Mouse (Mus musculus) CH12.LX (cell line): ENCODE data around the gene Nudt22. TPM values are rescaled to one million over a fixed set of nuclear protein-coding genes. Genes with fewer than 3 reads are reported as not detected.
A peak's percentile ranks its signal among the peaks of the same experiment; 100 is the strongest.

ENCODE experiments used
- DNase-seq: peaks from one replicate; pipeline ENCODE4 v3.0.0-alpha.2; 2013; ENCODE audit errors: extremely low read depth
- H3K27ac ChIP-seq: 2 replicates; pipeline ENCODE4 v1.5.1; 2012; ENCODE audit warnings: low read depth, mild to moderate bottlenecking, control low read depth, moderate library complexity; ENCODE audit not compliant: insufficient read depth
- H3K27me3 ChIP-seq: replicated peaks from 2 replicates; pipeline ENCODE3; 2012; ENCODE audit warnings: inconsistent platforms
- H3K36me3 ChIP-seq, 2 experiments: replicated peaks in 1 of 2; 2 replicates each; pipeline versions ENCODE3 to v1.6.1; 2012; ENCODE audit warnings: inconsistent platforms in 1 of 2, low read length in 1 of 2, mild to moderate bottlenecking in 1 of 2, mixed read lengths in 1 of 2, moderate library complexity in 1 of 2; ENCODE audit not compliant: control insufficient read depth in 1 of 2, insufficient read depth in 1 of 2
- H3K4me1 ChIP-seq, 2 experiments: 2 replicates each; pipeline ENCODE4 v1.6.1; 2012; ENCODE audit warnings: inconsistent platforms in 1 of 2, moderate library complexity in 1 of 2; ENCODE audit not compliant: insufficient read depth in 2 of 2, control insufficient read depth in 1 of 2
- H3K4me2 ChIP-seq: 2 replicates; pipeline ENCODE4 v1.6.1; 2012; ENCODE audit warnings: low read depth, mild to moderate bottlenecking, control low read depth; ENCODE audit not compliant: poor library complexity, insufficient read depth, severe bottlenecking
- H3K4me3 ChIP-seq, 3 experiments: fragments of 150-350 bp in 1 of 3; sonication (generic) in 1 of 3; replicated peaks in 1 of 3; 2 replicates each; pipeline versions ENCODE3 to v1.5.1; 2011 to 2012; ENCODE audit warnings: low read depth in 2 of 3, low read length in 2 of 3, mild to moderate bottlenecking in 2 of 3, moderate library complexity in 2 of 3, control low read depth in 1 of 3, improper control_type of control experiment in 1 of 3, inconsistent platforms in 1 of 3, mixed read lengths in 1 of 3; ENCODE audit not compliant: poor library complexity in 1 of 3
- H3K79me2 ChIP-seq: replicated peaks from 2 replicates; pipeline ENCODE4 v1.6.1; 2012; ENCODE audit warnings: mild to moderate bottlenecking, moderate library complexity; ENCODE audit not compliant: control insufficient read depth, poor library complexity, insufficient read depth, severe bottlenecking; ENCODE audit errors: extremely low read depth
- H3K9ac ChIP-seq: 2 replicates; pipeline ENCODE4 v1.6.1; 2012; ENCODE audit warnings: low read depth, mild to moderate bottlenecking, control low read depth, moderate library complexity; ENCODE audit not compliant: insufficient read depth
- H3K9me3 ChIP-seq: replicated peaks from 2 replicates; pipeline ENCODE3; 2012; ENCODE audit warnings: low read length, inconsistent platforms, mixed read lengths
- BHLHE40 ChIP-seq: IDR thresholded peaks from 2 replicates; pipeline ENCODE4 v1.6.1; 2011; ENCODE audit warnings: mild to moderate bottlenecking, low read depth, low read length, improper control_type of control experiment
- CHD1 ChIP-seq: IDR thresholded peaks from 2 replicates; pipeline ENCODE4 v1.6.1; 2012; ENCODE audit warnings: low read depth, low read length, improper control_type of control experiment, inconsistent platforms
- E2F4 ChIP-seq: IDR thresholded peaks from 2 replicates; pipeline ENCODE4 v1.6.1; 2011; ENCODE audit warnings: low read depth, low read length, improper control_type of control experiment; ENCODE audit not compliant: insufficient replicate concordance
- ELF1 ChIP-seq: IDR thresholded peaks from 2 replicates; pipeline ENCODE4 v1.6.1; 2014; ENCODE audit warnings: low read depth, mild to moderate bottlenecking, inconsistent platforms, low read length, improper control_type of control experiment
- ETS1 ChIP-seq: conservative IDR thresholded peaks from 2 replicates; pipeline ENCODE4 v1.6.1; 2012; ENCODE audit warnings: low read depth, mild to moderate bottlenecking, inconsistent platforms, low read length, improper control_type of control experiment, moderate library complexity
- GABPA ChIP-seq: IDR thresholded peaks from 2 replicates; pipeline ENCODE4 v1.6.1; 2012; ENCODE audit warnings: low read depth, low read length, improper control_type of control experiment, inconsistent platforms; ENCODE audit not compliant: insufficient replicate concordance
- HCFC1 ChIP-seq: IDR thresholded peaks from 2 replicates; pipeline ENCODE4 v1.6.1; 2012; ENCODE audit warnings: low read depth, mild to moderate bottlenecking, inconsistent platforms, low read length, improper control_type of control experiment
- IRF4 ChIP-seq: IDR thresholded peaks from 2 replicates; pipeline ENCODE4 v1.6.1; 2014; ENCODE audit warnings: low read depth, mild to moderate bottlenecking, inconsistent platforms, low read length, improper control_type of control experiment
- MAFK ChIP-seq: IDR thresholded peaks from 2 replicates; pipeline ENCODE4 v1.6.1; 2011; ENCODE audit warnings: low read length, improper control_type of control experiment; ENCODE audit not compliant: insufficient replicate concordance
- MAX ChIP-seq: IDR thresholded peaks from 2 replicates; pipeline ENCODE4 v1.6.1; 2011; ENCODE audit warnings: low read length, improper control_type of control experiment
- MXI1 ChIP-seq: IDR thresholded peaks from 2 replicates; pipeline ENCODE4 v1.6.1; 2011; ENCODE audit warnings: mild to moderate bottlenecking, low read depth, low read length, improper control_type of control experiment
- MYC ChIP-seq: IDR thresholded peaks from 2 replicates; pipeline ENCODE4 v1.6.1; 2011; ENCODE audit warnings: low read depth, mild to moderate bottlenecking, improper control_type of control experiment, low read length
- NELFE ChIP-seq: IDR thresholded peaks from 2 replicates; pipeline ENCODE4 v1.6.1; 2011; ENCODE audit warnings: low read depth, low read length, improper control_type of control experiment
- NRF1 ChIP-seq: IDR thresholded peaks from 2 replicates; pipeline ENCODE4 v1.6.1; 2014; ENCODE audit warnings: low read depth, mild to moderate bottlenecking, inconsistent platforms, low read length, improper control_type of control experiment, moderate library complexity
- PAX5 ChIP-seq: IDR thresholded peaks from 2 replicates; pipeline ENCODE4 v1.6.1; 2012; ENCODE audit warnings: low read length, inconsistent platforms, mixed read lengths
- POLR2A ChIP-seq: IDR thresholded peaks from 2 replicates; pipeline ENCODE4 v1.6.1; 2011; ENCODE audit warnings: low read depth, mild to moderate bottlenecking, improper control_type of control experiment, low read length
- POLR2AphosphoS2 ChIP-seq: IDR thresholded peaks from 2 replicates; pipeline ENCODE4 v1.6.1; 2011; ENCODE audit warnings: low read depth, low read length, improper control_type of control experiment
- RCOR1 ChIP-seq: conservative IDR thresholded peaks from 2 replicates; pipeline ENCODE4 v1.6.1; 2012; ENCODE audit warnings: low read depth, mild to moderate bottlenecking, inconsistent platforms, low read length, improper control_type of control experiment
- SMC3 ChIP-seq: IDR thresholded peaks from 2 replicates; pipeline ENCODE4 v1.6.1; 2011; ENCODE audit warnings: low read depth, low read length, improper control_type of control experiment
- UBTF ChIP-seq: IDR thresholded peaks from 2 replicates; pipeline ENCODE4 v1.6.1; 2012; ENCODE audit warnings: low read depth, mild to moderate bottlenecking, inconsistent platforms, low read length, improper control_type of control experiment, moderate library complexity
- USF1 ChIP-seq: IDR thresholded peaks from 2 replicates; pipeline ENCODE4 v1.6.1; 2014; ENCODE audit warnings: low read depth, mild to moderate bottlenecking, inconsistent platforms, low read length, improper control_type of control experiment
- USF2 ChIP-seq: conservative IDR thresholded peaks from 2 replicates; pipeline ENCODE4 v1.6.1; 2011; ENCODE audit warnings: low read depth, low read length, improper control_type of control experiment
- ZC3H11A ChIP-seq: IDR thresholded peaks from 2 replicates; pipeline ENCODE4 v1.6.1; 2012; ENCODE audit warnings: low read depth, mild to moderate bottlenecking, inconsistent platforms, low read length, improper control_type of control experiment
- ZMIZ1 ChIP-seq: IDR thresholded peaks from 2 replicates; pipeline ENCODE4 v1.6.1; 2012; ENCODE audit warnings: low read depth, mild to moderate bottlenecking, inconsistent platforms, low read length, improper control_type of control experiment
- dilution Hi-C: fragments of 300-500 bp; cut with MboI; formaldehyde crosslinking; loops from 2 replicates; pipeline ENCODE4 v1.14.3; 2020; ENCODE audit warnings: low sequenced_read_pairs; ENCODE audit not compliant: extremely low pct_unique_long_range_greater_than_20kb, extremely low pct_ligation_motif_present
- in situ Hi-C: fragments of 300-500 bp; cut with MboI; formaldehyde crosslinking; loops from 3 replicates; pipeline ENCODE4 v1.14.3; 2019; ENCODE audit warnings: low sequenced_read_pairs, low pct_ligation_motif_present, low pct_unique_long_range_greater_than_20kb, mixed read lengths
- polyA plus RNA-seq: library from polyadenylated mRNA; unstranded; fragments of >175 nt; gene quantifications from 2 replicates; pipeline ENCODE4 v1.2.1, GENCODE M21; 2012; ENCODE audit warnings: low read depth; ENCODE audit not compliant: insufficient read length
- total RNA-seq, 2 experiments: library from RNA; depleted of rRNA; stranded (reverse); fragments of 300-350 nt in 1 of 2; fragments of >200 nt in 1 of 2; gene quantifications; 2 replicates each; pipeline ENCODE4 v1.2.3; 2012 to 2014

Nudt22 gene
- total and polyA plus RNA-seq, 3 experiments, result 11.1 to 24.6 (median 11.2) TPM

- dilution Hi-C loops (no loop called here), in situ Hi-C loops (no loop called here)
- H3K27me3 ChIP-seq, result peaks cover 3% of the 10 kb centered on the region
- peaks cover 27% of the 10 kb centered on the region for H3K79me2 ChIP-seq
- peaks cover 19 to 61% of the 10 kb centered on the region in 2 experiments for H3K4me1 ChIP-seq
- H3K4me2 ChIP-seq, result peak overlapping the region; percentile 74
- H3K27ac ChIP-seq, result no peak overlapping the region
- DNase-seq, result no peak
- TF ChIP-seq UBTF (no peak), ZMIZ1 (no peak), ELF1 (no peak), MYC (no peak), USF2 (no peak), MAFK (no peak), SMC3 (no peak), IRF4 (no peak), CHD1 (no peak), GABPA (no peak), PAX5 (no peak), BHLHE40 (no peak), MXI1 (no peak), POLR2AphosphoS2 (no peak), ETS1 (no peak), HCFC1 (no peak)
- peaks cover 12 to 23% of the 10 kb centered on the region in 2 experiments for H3K36me3 ChIP-seq
- H3K9me3 ChIP-seq, result no peaks in the 10 kb centered on the region
- H3K9ac ChIP-seq, result peak overlapping the region; percentile 73; the same call in 1 of the 2 replicates
- H3K4me3 ChIP-seq, result peak overlapping the region in 2 of 3 experiments; percentile 68 to 85
Observed at GRCm38 (mm10) chr19:6973581-6974190, 22.2 kb downstream of the Nudt22 start.

DNA sequence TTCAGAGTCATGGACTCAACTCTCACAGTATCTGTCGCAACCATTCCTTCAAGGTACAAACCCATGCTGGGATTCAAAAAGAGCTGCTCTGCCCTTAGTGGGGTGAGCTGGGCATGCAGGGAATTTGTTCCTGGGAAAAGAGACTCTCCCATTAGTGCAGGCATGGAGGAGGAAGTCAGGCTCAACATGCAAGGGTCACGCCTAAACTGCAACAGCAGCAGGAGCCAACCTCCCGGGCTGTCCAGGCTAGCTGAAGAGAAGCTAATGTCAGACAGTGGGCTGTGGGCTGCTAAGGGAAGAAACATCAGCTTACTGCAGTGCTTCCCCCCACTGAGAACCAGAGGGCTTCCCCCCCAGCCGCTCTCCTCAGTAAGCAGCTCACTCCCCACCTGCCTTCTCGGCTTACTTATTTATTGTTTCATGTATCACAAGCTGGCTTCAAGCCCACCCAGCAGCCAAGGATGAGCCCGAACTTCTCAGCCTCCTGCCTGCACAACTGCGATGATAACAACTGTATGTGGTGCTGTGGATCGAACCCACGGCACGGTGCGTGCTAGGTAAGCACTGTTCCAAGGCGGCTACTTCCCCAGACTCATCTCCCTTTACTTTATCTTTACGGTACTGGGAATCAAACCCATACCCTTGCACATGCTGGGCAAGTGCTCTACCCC, 23.5 kb downstream of the Nudt22 start:
- TF ChIP-seq ZC3H11A (no peak), GABPA (no peak), USF1 (no peak), ETS1 (no peak), NELFE (no peak), NRF1 (no peak), MAX (no peak), E2F4 (no peak), POLR2A (no peak), RCOR1 (no peak), MYC (no peak)
- H3K9ac ChIP-seq, result no peak overlapping the region
- peaks cover 3 to 9% of the 10 kb centered on the region in 2 experiments for H3K36me3 ChIP-seq
- in situ Hi-C loops, result no loop called here
- dilution Hi-C loops, result no loop called here
- H3K27me3 ChIP-seq, result peaks cover 3% of the 10 kb centered on the region
- H3K4me3 ChIP-seq, result no peak overlapping the region
- H3K27ac ChIP-seq, result no peak overlapping the region
- H3K4me1 ChIP-seq, result peaks cover 12 to 59% of the 10 kb centered on the region in 2 experiments
- H3K4me2 ChIP-seq, result no peak overlapping the region
- H3K9me3 ChIP-seq, result no peaks in the 10 kb centered on the region
- H3K79me2 ChIP-seq, result peaks cover 18% of the 10 kb centered on the region
- no peak for DNase-seq
